Mouse (Mus musculus) layer of hippocampus, adult 11-12 months (tissue): ENCODE data around the gene Mns1.
"Not testable (repeated sequence)": the region's sequence is repeated elsewhere in the genome, so short reads cannot be mapped to it uniquely, and the experiment has no call there.

Experiments
- DNase-seq: peaks from one replicate; pipeline ENCODE4 v3.0.0; 2022; ENCODE audit warnings: low spot score

Gene Mns1

GRCm38 (mm10) chr9:72427861-72428260, 9.9 kb upstream of the Mns1 start:
- DNase-seq = no peak

- DNase-seq = no peak
Measured at GRCm38 (mm10) chr9:72434876-72435275, 2.9 kb upstream of the Mns1 start.

- no peak for DNase-seq
Measured at GRCm38 (mm10) chr9:72438749-72439148, 938 bp downstream of the Mns1 start.

GRCm38 (mm10) chr9:72440358-72440757, 2.5 kb downstream of the Mns1 start:
- no peak for DNase-seq

- no peak for DNase-seq
Measured at GRCm38 (mm10) chr9:72440948-72441926, 3.4 kb downstream of the Mns1 start.

GRCm38 (mm10) chr9:72441927-72442715, 4.3 kb downstream of the Mns1 start:
- DNase-seq = no peak

- DNase-seq = peak; percentile 58
Measured at GRCm38 (mm10) chr9:72448026-72448425, 10.2 kb downstream of the Mns1 start.

- DNase-seq = no peak
Measured at GRCm38 (mm10) chr9:72449367-72449766, 11.6 kb downstream of the Mns1 start.

- DNase-seq = no peak
Measured at GRCm38 (mm10) chr9:72449841-72450240, 12.0 kb downstream of the Mns1 start.

GRCm38 (mm10) chr9:72450363-72450762, 12.6 kb downstream of the Mns1 start:
- DNase-seq = no peak

- no peak for DNase-seq
Measured at GRCm38 (mm10) chr9:72451111-72451510, 13.3 kb downstream of the Mns1 start.

GRCm38 (mm10) chr9:72454281-72454680, 16.5 kb downstream of the Mns1 start:
- not testable (repeated sequence) for DNase-seq

GRCm38 (mm10) chr9:72456374-72456773, 18.6 kb downstream of the Mns1 start:
- no peak for DNase-seq

- DNase-seq = peak; percentile 75
Measured at GRCm38 (mm10) chr9:72458233-72458632, 20.4 kb downstream of the Mns1 start.

GRCm38 (mm10) chr9:72459703-72460102, 21.9 kb downstream of the Mns1 start:
- DNase-seq = no peak

- DNase-seq = no peak
Measured at GRCm38 (mm10) chr9:72460767-72461166, 23.0 kb downstream of the Mns1 start.

GRCm38 (mm10) chr9:72462427-72462826, 24.6 kb downstream of the Mns1 start:
- no peak for DNase-seq

GRCm38 (mm10) chr9:72464806-72465205, 27.0 kb downstream of the Mns1 start:
- DNase-seq = no peak

GRCm38 (mm10) chr9:72465754-72466181, 28.0 kb downstream of the Mns1 start:
- DNase-seq = no peak

GRCm38 (mm10) chr9:72467551-72468407, 30.0 kb downstream of the Mns1 start:
- DNase-seq = peak; percentile 32

- no peak for DNase-seq
Measured at GRCm38 (mm10) chr9:72468616-72469015, 30.8 kb downstream of the Mns1 start.

- no peak for DNase-seq
Measured at GRCm38 (mm10) chr9:72469851-72470250, 32.0 kb downstream of the Mns1 start.
